Mouse (Mus musculus): ENCODE results near the gene Relt. TPM values are rescaled to one million over a fixed set of nuclear protein-coding genes. Genes with fewer than 3 reads are reported as not detected.

Gene Relt
- total RNA-seq, 2 experiments from 2014 or later: 5.2 to 10.9 TPM

DNA sequence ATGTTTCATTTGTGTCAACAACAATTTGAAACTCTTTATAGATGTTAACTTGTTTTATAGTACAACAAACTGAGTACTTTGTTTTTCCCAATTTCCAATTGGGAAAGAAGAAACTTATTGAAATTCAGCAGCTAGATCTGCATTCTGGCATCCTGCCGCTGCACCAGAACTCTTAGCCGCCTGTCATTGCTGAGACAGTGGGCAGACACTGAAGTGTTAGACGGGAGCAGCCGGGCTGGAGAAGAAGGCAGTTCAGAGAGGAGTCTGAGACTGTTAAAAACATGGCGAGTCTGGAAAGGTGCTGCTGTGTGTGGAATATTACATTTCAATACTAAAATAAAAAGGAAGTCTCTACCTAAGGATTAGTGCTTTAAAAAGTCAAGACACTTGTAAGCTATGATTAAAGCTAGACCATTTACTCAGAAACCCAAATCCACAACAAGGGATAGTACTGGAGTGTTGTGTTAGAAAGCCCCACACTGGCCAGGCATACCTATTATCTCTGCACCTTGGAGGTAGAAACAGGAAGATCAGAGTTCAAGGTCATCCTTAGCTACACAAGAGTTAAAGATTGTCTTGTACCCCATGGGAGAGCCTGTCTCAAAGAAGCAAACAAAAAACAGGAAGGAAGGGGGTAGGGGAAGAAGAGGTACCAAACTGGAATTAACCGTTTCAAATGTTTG, 46.3 kb downstream of the Relt start:
- ATAC-seq (replicated peaks; ENCODE audit: low FRiP score, low TSS enrichment, poor library complexity, severe bottlenecking): no peak

DNA sequence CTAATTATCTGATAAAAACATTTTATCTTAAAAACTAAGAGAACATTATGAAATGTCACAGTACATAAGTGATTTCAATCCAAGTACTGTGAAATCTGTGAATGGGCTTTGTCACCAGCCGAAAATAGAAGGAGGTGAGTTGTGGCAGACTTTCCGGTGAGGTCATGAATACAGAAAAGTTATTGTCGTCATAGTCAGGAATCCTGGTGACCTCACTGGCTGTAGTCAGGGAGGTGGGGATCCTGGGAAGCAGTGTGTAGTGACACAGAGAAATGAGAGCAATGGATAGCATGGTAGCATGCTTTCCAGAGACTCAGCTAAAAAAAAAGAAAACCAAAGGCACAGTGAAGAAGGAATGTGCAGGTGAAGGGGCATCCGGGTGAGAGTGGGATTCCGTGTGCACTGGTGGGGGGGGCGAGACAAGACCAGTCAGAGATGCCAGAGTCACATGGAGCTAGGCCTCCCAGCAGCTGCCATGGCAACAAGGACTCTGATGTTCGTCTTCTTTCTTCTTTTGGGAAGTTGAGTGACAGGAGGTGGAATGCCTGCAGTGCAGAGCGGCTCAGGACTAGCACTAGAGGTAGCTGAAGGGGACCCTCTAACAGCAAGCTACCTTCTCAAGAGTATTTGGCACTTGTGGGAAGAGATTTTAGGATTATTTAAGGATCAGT, 47.2 kb downstream of the Relt start:
- ATAC-seq (replicated peaks; ENCODE audit: low FRiP score, low TSS enrichment, poor library complexity, severe bottlenecking): no peak

DNA sequence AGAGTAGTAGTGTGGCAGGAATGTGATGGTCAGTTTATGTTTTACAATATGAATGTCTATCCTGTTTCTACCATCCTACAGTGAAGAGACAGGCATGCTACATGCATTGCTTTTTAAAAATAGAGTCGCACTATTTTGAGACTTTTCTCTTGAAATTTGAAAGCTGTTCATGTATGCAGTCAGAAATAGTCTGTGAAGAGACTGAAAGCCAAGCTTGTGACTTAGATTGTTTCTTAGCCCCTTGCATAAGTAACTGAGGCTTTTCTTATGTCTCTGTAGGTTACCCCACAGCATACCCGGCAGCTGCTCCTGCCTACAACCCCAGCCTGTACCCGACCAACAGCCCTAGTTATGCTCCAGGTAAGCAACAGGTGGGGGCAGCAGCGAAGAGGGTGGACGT, 50.6 kb downstream of the Relt start:
- no peak for ATAC-seq (replicated peaks; ENCODE audit: low FRiP score, low TSS enrichment, poor library complexity, severe bottlenecking)

DNA sequence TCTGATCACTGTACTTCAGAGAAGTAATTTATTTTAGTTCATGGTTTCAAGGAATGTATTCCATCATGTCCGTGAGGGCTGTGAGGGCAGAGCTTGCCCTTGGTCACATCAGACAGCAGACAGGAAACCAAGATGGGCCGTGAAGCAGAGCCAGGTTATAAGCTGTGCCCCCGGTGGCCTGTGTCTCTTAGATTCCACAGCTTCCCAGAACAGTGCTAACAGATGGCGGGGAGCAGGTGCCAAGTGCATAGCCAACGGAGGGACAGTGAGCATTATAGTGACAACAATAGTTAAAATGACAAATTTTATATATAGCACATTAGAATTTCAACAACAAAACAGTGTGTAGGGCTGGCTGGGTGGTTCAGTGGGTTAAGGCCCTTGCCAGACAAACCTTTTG, 51.3 kb downstream of the Relt start:
- no peak for ATAC-seq (replicated peaks; ENCODE audit: low FRiP score, low TSS enrichment, poor library complexity, severe bottlenecking)

DNA sequence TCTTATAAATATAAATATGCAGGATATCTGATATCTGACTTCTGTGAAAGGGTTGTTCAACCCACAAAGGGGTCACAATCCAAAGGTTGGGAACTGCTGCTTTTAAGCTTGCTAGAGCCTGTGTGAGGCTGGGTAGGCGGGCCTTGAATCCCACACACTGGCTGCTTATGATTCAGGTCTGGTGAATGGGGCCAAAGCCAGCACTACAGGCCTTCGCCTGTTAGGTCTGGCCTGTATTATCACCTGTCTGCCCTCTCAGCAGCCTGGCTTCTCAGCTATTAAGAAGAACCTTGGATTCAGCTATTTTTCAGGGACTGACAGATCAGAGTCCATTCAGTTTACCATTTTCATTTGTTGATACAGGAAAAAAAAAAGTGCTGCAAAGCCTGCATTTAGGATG, 57.9 kb downstream of the Relt start:
- ATAC-seq (replicated peaks; ENCODE audit: low FRiP score, low TSS enrichment, poor library complexity, severe bottlenecking): no peak

DNA sequence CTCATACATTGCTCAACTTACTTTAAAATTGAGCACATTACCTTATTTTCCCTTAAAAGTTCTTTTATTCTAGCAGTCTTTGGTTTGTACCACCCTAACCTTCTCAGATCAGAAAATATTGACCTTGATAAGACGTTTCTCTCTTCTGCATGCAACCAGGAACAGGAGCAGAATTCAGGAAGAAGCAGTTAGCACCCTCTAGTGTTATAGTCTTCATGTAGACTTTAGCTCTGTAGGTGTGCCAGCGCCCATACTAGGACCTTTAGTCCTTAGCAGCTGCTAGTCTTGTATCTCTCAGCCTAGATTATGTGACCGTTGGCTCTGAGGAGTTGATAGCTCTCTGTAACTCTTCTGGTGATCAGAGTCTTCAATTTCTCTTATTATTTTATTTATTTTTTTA, 64.4 kb downstream of the Relt start:
- peak; percentile 89 for ATAC-seq (replicated peaks; ENCODE audit: low FRiP score, low TSS enrichment, poor library complexity, severe bottlenecking)

Other genes with a start within 250 kb of the Relt start
- gene Plekhb1, start 201.0 kb downstream of the Relt start, total RNA-seq (2014; fragmentation: Nextera tagmentation): not detected in 2 replicates
- gene Plekhb1, start 201.0 kb downstream of the Relt start, total RNA-seq (2017): 0.05 TPM in 1 of 2 replicates, not detected in the other
- 26.9 and 35.9 TPM in 2 replicates for gene Fam168a, start 156.8 kb downstream of the Relt start, total RNA-seq (2014; fragmentation: Nextera tagmentation)
- gene Fam168a, start 156.8 kb downstream of the Relt start, total RNA-seq (2017): 7.3 and 7.7 TPM in 2 replicates
- gene Arhgef17, start 68.7 kb upstream of the Relt start, total RNA-seq (2014; fragmentation: Nextera tagmentation): not detected in 2 replicates
- gene Arhgef17, start 68.7 kb upstream of the Relt start, total RNA-seq (2017): not detected in 2 replicates
- gene P2ry6, start 111.2 kb upstream of the Relt start, total RNA-seq (2014; fragmentation: Nextera tagmentation): not detected in 2 replicates
- not detected in 2 replicates for gene P2ry6, start 111.2 kb upstream of the Relt start, total RNA-seq (2017)
- 0.64 and 0.70 TPM in 2 replicates for gene P2ry2, start 149.4 kb upstream of the Relt start, total RNA-seq (2014; fragmentation: Nextera tagmentation)
- 0.28 and 2.2 TPM in 2 replicates for gene P2ry2, start 149.4 kb upstream of the Relt start, total RNA-seq (2017)
- 16.2 and 19.1 TPM in 2 replicates for gene Fchsd2, start 229.4 kb upstream of the Relt start, total RNA-seq (2014; fragmentation: Nextera tagmentation)
- 20.2 and 22.6 TPM in 2 replicates for gene Fchsd2, start 229.4 kb upstream of the Relt start, total RNA-seq (2017)